Mouse (Mus musculus): ENCODE data around the gene Ccdc92.

Gene Ccdc92

DNA sequence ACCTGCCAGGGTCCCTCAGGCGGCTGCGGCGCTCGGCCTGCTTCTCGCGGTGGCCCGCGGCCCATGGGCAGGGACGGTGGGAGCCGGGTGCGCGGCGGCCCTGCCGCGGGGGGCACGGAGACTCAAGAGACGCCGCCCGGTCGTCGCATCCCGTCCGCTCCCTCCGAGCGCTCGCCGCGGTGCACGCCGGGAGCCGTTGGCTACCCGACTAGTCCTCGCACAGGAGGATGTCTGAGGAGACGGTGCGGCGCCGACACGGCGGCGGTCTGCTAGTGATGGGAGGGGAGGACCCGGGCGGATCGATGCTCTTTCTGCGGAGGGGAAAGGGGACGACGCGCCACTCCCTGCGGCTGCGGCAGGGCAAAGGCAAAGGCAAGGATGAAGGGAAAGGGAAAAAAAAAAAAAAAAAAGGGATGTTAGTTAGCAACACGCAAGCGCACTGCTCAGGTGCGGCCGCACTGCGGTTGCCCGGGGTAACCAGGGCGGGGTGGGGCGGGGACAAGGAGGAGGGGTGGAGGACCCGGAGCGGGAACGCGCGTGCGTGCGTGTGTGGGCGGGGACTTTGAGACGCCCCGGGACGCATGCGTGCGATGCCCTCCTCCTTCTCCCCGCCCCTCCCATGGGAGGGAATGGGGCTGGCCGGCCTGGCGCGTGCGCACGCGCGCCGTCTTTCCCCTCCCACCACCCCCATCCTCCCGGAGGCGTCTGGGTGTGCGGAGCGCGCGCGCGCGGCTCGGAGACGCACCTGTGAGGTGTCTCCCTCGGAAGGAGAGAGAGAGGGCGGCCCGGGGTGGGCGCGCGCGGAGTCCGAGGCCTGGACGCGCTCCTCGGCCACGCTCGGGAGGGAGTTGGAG, at the start of gene Ccdc92, which contains the start of gene Zfp664:
Gene Ccdc92, minus strand, starts transcription at position 412 of the 854 bp plus-strand sequence.
Gene Zfp664, plus strand, starts transcription at position 679 of the 854 bp plus-strand sequence.
- DNase-seq, result peak; percentile 98

DNA sequence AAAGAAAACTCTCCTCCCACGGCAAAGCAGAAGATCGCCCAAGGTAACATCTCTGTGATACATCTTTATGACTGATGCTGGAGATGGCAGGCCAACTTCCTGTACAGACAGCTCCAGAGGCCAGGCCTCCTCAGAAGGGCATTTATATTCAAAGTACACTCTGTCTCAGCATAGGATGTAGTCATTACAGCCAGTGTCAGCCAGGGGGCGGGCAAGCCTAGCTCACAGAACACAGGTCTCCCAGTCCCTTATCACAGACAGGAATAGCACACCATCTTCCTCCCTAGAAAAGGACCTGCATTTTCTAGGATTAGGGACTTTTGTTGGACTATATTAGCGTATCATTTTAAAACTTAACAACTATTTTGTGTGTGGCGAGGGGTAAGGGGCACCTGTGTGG, 46.6 kb upstream of the Ccdc92 start:
- peak; percentile 86 for DNase-seq

DNA sequence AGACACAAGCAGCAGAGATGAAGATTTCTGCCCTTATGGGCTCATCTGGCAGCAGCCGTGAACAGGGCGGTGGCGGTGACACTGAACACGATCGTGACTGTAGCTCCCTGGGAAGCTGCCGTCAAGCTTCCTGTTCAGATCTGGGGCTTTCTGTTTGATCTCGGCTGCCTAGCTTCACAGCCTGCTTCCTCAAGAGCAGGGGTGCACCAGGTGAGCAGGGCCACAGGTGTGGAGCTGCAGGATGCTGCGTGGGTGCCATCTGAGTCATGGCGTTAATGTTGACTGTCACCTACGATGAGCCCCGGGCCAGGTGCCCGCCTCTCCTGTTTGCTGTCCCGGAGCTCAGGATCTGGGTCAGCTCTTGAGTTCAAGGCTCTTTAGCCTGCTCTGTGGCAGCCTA, 44.7 kb upstream of the Ccdc92 start:
- DNase-seq, result peak; percentile 74

DNA sequence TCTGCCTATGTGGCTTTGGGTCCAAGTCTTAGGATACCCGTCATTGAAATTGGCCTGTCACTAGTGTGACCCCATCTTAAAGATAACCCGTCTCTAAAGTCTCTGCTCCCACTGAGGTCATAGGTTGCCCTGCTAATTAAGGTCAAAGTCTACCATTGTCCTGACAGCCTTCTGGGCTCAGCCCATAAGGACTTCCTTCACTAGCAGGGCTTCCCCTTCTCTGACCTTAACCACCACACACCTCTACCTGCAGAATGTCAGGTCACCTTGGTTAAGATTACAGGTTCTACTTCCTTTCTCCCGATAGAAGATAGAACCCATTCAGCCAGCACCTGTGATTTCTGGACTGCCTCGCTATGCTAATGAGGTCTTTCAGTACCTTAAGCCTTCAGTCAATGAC, 41.6 kb upstream of the Ccdc92 start:
- DNase-seq, result no peak

DNA sequence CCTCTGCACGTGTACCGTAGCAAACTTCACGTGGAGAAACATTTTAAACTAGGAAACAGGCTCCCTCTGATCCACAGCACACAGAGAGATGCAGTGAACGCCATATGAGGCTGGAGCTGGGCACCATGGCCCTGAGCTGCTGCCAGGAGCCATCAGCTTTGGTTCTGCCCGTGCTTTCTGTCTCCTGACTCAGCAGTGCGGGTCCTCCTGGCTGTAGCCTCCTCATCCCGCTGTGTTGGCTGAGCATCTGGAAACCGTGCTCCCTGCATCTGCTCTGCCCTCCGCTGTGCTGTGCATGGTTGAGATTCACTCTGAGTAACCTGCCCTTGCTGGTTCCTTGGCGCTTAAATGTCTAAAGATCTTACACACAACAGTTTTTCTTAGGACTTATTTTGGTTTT, 40.0 kb upstream of the Ccdc92 start:
- DNase-seq, result no peak

DNA sequence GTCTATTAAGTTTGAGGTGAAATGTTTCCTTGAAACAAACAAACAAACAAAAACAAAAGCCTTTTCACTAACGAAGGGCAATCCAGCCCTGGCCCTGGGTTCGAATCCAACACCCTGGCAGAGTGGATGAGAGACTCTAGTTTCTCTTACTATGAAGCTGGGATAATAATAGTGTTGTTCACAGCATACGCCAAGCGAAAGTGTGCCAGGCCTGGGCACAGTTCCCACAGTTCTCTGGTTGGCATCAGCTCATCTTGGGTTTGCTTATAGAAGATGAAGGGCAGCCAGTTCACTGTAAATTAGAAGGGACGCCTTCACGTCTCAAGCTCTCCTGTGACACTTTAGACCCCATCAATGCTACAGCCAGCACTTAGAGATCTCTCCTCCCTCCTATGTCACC, 39.5 kb upstream of the Ccdc92 start:
- DNase-seq, result no peak

DNA sequence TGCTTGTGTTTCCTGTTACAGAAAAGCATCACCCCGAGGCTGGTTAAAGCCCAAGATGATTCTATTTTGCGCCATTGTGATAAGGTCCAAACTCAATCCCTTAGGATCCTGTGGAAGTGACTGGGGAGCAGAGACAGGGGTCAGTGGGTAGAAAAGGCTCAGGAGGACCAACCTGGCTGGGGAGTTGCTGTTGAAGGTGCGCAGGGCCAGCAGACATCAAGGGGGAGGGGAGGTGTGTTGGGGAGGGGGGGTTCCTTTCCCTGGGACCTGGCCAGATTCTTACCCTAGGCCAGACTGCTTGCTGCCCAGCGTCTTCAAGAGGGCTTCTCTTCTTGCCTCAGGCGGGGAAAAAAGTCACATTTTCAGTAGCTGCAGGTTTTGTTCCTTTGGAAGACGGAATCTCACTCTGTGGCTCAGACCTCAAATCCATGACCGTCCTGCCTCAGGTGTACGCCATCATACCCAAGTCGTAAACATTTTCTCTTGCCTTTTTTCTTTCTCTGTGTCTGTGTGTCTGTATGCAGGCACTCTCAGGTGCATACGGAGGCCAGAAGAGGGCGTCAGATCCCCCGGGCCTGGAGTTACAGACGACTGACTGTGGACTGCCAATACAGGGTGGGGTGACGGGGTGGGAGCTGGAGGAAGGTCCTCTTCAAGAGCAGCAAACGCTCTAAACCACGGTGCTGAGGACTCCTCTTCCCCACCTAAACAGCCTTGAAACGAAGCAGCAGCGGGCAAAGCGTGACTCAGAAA, 38.7 kb upstream of the Ccdc92 start:
- DNase-seq, result no peak

DNA sequence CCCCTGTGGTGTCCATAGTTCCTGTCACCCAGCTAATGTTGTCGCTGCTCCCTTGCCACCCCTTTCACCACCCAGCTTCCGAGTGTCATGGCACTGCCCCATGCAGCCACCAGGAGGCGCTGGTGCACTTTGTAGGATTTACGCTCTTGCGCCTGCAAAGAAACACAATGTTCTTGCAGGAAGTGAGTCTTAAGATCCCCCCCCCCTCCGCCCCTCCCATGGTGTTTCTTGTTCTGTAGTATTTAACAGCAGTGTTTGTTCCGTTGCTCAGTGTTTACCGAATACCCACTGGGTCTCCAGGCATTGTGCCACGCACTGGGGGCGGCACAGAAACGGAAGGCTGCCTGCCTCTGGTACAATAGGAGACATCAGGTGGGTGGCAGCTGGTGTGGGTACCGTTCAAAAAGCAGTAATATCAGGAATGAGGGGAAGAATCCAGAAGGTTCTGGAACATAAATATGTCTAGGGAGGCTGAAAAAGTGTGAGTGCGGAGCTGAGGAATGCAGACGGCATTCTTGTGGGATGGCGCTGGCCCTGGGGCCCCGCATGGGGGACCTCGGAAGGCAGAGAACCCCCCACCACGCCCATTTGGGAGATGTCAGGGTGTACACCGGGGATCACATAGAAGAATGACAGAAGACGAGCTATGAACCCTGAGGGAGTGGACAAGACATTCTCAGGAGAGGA, 37.9 kb upstream of the Ccdc92 start:
- DNase-seq, result peak; percentile 89

DNA sequence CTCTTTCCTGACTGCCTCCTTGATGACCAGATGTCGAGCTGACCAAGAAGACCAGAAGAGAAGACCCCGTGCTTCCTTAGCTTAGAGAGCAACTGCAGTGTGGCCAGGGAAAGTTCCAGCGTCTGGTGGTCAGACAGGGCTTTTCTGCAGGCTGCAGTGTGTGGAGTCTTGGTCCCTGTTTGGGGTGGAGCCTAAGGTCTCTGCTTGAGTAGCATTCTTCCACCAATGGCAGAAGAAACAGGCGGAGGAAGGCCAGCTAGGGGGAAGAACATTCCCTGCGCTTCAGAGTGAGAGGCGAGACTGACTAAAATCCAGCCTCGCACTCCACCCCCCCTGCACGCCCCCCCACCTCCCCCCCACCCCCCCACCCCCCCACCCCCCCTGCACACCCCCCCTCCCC, 33.9 kb upstream of the Ccdc92 start:
- DNase-seq, result no peak

DNA sequence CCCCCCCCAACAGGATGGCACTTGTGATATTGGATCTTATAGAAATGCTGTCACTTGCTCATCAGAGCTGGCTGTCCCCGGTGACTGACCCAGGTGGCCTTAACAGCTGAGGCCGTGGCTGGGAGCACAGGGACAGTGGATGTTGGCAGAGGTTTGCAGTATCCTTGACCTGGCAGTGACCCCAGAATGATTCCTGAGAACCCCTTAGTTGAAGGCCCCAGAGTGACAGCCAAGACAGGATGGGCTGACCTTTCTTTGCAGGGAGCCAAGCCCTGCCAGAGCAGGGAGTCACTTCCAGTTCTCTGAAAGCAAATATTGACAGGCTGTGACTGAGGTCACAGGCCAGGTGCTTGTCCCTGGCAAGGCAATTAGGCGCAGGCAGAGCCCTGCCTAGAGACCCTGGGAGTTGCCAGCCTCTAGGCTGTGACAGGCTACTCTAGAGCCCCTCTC, 29.7 kb upstream of the Ccdc92 start:
- no peak for DNase-seq

DNA sequence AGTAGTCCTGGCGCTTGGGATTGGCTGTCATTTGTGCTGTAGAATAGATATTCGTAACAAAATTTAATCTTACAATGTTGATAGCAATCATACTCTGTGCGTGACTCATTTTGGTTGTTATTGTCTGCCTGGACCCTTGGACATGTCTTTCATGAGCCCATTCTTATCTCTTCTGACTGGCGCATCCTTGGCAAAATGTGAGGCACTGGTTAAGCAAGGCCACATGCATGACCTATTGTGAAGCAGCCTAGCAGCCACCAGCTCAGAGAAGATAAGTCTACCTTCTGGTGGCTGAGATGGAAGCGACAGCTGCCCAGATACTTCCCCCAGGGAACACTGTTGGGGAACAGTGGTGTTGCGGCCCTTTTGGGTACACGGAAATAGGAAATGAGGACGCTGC, 26.4 kb upstream of the Ccdc92 start:
- DNase-seq, result no peak

DNA sequence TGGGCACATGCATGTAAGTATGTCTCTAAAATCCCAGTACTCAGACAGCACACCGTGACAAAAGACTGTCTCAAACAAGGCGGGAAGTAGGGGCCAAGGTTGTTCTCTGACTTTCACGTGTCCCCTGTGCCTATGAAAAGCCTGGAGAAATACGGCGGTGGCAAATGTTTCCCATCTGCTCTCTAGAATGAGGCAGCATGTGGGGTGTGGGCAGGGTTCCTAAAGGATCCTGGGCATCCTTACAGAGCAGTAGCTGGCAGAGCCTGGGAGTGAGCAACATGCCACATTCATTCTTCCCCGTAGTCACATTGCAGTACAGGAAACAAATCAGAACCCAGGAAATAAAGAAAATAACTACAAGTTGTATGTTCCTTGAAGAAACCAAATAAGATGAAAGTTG, 21.7 kb upstream of the Ccdc92 start:
- DNase-seq, result no peak

DNA sequence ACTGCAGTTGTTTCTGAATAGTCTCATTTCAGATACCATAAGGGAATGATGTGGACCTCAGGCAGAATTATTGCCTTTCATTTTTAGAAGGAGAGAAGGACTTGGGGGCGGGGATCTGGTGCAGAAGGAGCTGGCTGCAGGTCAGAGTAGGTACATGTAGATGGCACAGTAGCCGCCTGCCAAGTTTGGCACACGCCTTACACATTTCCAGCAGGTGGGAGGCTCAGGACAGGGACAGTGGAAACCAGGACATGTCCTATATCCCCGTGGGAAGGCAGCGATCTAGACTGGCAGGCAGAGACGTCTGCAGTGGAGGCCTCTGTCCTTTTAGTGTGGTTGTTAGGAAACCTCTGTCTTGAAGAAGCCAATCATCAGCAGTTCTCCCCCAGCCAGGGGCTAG, 17.6 kb upstream of the Ccdc92 start:
- DNase-seq, result no peak

DNA sequence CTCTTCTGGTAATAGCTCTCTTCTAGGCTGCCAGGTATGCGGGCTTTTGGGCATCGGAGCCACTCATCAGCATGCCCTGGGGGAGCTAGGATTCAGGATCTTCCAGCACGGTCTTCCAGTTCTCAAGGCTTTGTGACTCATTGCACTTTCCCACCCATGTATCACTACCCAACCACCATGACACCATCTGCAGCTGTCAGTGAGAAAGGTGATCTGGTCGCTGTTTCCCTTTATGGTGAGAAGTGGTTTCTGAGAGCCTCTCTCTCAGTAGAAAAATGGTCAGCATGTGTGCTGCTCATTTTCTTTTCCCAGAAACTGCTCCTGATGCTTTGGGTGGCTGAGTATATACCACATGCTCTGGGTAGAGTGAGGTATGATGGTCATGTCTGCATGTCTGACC, 17.0 kb upstream of the Ccdc92 start:
- DNase-seq, result no peak

DNA sequence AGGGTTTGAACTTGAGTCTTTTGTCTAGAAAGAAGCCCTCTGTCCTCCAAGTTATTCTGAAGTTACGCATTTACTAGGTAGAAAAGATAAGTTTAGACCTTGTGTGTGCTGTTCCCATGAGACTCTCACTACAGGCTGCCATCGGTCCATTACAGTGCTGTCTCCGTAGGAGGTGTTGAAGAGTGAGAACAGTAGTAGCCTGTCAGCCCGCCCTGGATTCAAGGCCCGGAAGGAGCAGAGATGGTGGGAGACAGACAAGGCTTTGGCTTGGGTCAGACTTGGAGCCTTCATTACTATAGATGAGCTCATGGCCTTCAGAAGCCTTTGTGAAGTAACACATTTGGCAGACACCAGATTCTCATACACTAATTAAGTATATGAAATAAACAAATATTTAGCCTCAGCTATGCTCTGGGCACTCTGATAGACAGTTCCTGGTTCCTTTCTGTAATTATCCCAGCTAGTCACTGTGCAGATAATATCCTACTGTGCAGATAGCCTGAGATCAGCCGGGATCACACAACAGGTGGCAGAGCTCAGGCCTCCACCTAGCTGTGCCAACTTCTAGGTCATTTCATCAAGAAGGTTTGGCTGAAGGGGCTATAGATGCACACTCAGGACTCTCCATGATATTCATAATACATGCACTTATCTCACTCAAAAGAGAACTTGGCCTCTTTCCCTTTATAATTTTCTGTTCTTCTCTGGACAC, 11.8 kb upstream of the Ccdc92 start:
- DNase-seq, result no peak

DNA sequence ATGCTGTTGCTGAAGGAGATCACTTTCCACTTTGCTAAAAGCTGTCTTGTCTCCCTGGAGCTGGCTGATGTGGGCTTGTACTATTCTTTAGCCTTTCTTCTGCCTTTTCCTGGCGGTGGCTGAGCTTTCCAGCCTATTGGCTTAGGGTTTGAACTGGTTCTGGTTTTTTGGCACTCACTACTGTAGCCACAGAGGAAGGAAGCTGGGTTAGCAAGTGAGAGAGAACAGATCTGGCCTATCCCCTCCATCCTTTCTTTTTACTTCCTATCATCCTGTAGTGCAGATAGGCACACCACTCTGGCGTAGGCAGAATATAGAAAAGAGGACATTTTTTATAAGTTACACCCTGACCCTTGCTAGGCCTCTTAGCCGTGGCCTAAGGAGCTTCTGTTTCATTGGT, 10.9 kb upstream of the Ccdc92 start:
- no peak for DNase-seq

DNA sequence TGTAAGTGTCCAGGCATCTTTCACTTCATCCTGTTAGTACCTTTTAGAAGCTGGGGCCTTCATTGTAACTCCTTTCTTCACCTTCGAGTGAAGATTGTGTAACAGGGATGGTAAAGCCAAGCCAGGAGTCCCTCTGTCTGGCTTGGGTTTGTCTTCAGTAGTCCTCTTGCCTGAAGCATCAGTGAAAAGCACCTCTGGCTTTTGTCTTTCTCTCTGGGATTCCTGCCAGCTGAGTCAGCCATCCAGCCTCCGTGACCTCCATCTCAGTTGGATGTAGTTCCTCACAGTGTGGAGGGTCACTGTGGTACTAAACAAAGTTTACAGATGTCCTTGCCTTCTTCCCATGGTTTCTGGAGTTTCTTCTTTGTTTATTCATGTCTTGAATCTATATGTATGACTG, 9.8 kb upstream of the Ccdc92 start:
- no peak for DNase-seq

DNA sequence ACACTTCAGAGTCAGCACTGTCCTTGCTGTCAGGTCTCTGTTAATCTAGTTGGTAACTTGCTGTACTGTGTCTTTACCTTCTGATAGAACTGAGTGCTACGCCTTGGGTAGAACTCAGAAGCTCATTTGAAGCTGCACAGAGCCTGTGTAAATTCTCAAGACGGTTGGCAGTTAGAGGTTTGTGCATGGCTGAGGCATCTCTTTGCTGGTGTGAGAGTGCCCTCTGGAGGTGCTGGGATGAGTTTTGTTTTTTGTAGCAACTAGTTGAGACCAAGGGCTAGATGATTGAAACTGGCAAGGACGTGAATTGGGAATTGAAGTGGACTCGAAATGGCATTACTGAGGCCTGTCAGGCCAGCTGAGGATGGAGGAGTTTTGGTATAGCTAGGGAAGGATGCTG, 6.8 kb upstream of the Ccdc92 start:
- DNase-seq, result peak; percentile 78

DNA sequence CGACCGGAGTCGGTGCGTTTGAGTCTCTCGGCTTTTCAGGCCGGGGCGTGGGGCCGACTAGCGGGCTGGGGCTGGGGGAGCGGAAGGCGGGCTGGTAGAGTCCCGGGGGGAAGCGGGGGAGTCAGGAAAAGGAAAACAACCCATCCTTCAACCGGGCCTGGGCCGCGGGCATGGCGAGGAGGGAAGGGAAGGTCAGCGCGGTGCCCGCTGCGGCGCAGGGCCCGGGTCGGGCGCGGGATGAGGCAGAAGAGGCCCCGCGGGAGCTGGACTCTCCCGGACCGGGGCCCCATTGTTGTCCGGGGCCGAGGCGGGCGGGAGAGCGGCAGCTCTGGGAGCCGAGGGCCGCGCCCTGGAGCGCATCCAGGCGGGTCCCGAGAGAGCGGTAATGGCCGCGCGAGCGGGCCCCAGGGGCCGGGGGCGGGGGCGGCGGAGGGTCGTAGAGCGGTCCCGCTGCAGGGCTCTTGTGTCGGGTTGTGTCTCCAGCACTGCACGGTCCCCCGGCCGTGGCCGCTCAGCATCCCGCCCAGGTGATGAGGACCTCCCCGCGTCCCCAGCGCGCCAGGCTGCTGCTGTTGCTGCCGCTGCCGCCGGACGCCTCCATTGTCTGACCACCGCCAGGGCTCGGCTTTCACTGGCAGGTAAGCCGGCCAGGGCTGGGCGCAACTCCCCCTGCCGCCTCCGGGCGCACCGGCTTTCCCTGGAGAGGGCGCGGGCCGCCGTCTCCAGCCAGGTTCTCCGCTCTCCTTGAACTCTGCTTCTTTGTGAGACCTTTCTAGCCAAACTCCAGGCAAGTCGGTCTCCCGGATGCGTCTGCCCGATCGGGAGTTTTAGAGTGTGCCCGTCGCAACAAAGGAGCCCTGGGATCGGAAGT, 882 bp upstream of the Ccdc92 start:
- peak; percentile 42 for DNase-seq

DNA sequence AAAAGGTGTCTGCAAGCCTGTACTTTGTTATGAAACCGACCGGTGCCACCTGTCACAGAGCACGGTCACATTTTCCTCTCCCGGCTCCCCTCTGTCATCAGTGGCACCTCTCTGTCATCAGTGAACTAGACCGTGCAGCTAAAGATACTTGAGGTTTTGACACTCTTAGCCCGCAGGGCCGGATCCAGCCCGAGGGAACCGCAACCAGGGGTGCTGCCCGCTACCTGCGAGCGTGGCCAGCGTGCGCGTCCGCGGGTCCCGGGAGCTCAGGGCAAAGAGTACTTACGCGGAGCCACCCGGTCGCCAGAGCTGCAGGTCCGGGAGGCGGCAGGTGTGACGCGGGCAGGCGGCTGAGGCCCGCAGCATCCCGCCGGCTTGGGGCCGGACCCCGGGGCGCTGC, 761 bp downstream of the Ccdc92 start:
- peak; percentile 41 for DNase-seq

DNA sequence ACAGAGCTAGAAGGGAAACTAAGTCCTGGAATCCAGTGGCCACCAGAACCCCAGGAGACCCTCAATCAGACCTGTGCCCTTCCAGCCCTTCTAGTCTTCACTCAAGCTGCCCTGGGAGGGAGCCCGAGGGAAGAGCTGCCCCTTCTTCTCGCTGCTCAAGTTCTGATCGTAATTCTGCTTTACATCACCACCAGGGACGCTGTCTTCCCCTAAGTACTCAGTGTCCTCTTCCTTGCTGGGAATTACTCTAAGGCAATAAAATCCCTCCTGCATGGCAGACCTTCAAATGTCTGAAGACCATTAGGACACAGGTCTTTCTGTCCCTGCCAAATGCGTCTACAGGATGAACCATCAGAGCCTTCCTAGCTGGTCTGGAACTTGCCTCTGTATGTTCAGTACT, 2.2 kb downstream of the Ccdc92 start:
- DNase-seq, result peak; percentile 12

DNA sequence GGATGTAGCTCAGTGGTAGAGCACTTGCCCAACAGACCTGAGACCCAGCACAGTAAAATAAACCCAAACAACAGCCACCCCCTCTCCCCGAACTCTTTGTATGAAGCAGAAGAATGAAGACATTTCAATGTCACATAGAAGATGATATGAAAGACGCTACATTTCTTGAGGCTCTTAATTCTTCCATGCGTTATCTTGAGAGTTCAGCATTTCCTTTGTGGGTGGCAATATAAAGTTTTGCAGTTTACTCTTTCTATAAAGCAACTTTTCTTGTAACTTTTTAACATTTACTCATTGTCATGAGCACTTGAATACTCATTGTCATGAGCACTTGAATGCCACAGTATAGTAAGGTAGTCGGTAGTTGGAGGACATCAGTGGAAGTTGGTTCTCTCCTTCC, 8.0 kb downstream of the Ccdc92 start:
- no peak for DNase-seq
